Comparison of ENCODE assay signal across 8 mouse cellular contexts in genomic region chr7:128744684-128745485, GRCm38 (mm10). TPM values are rescaled to one million over a fixed set of nuclear protein-coding genes. Genes with fewer than 3 reads are reported as not detected.
DNase-seq lines count a peak whose midpoint lies in the region; ATAC-seq lines count a peak whose summit lies in the region.

Gene Sec23ip, plus strand, starts transcription at chr7:128744943.

- ATAC-seq in erythroblast, adult 5-6 weeks (replicated peaks; ENCODE audit: low FRiP score, poor library complexity, severe bottlenecking) = peak; percentile 87
- peak; percentile 86 for ATAC-seq in kidney, embryonic 15.5 days (replicated peaks; ENCODE audit: low FRiP score)
- ATAC-seq in monocyte, adult 5-6 weeks (replicated peaks; ENCODE audit: insufficient number of reproducible peaks, low FRiP score, low TSS enrichment, poor library complexity, severe bottlenecking) = peak; percentile 85

- peak within 1 kb of the TSS; percentile 99 for H3K4me3 ChIP-seq in heart, embryonic 10.5 days
- peak within 1 kb of the TSS; percentile 87 for H3K4me3 ChIP-seq in kidney, embryonic 15.5 days (replicated peaks)

- peak within 1 kb of the TSS; percentile 92 for H3K27ac ChIP-seq in heart, embryonic 10.5 days
- peak within 1 kb of the TSS; percentile 54 for H3K27ac ChIP-seq in kidney, embryonic 15.5 days

- H3K27me3 ChIP-seq in heart, embryonic 10.5 days (ENCODE audit: insufficient read depth, poor library complexity, severe bottlenecking) = no peaks in the 10 kb centered on the region
- 0 out of 2 replicates have a peak, but pooled peaks cover 3% of the 10 kb centered on the region for H3K27me3 ChIP-seq in kidney, embryonic 15.5 days

- WGBS in heart, embryonic 10.5 days = under 1% methylated on average over 55 of the region's 55 CpGs
- WGBS in kidney, embryonic 15.5 days = under 1% methylated on average over 55 of the region's 55 CpGs

- H3K4me1 ChIP-seq in heart, embryonic 10.5 days = peaks cover 39% of the 10 kb centered on the region
- H3K4me1 ChIP-seq in kidney, embryonic 15.5 days = peaks cover 47% of the 10 kb centered on the region

- H3K36me3 ChIP-seq in heart, embryonic 10.5 days = peaks cover 9% of the 10 kb centered on the region
- H3K36me3 ChIP-seq in kidney, embryonic 15.5 days = peaks cover 14% of the 10 kb centered on the region

- H3K4me2 ChIP-seq in kidney, embryonic 15.5 days = peak within 1 kb of the TSS; percentile 80

- peak; percentile 95 to 96 for DNase-seq in B cell, adult 2 months
- DNase-seq in brain, adult 2 months (ENCODE audit: low read depth, low spot score) = peak; percentile 100
- peak; percentile 99 for DNase-seq in heart, embryonic 10.5 days (ENCODE audit: low spot score)
- peak; percentile 96 for DNase-seq in liver
- DNase-seq in spleen, postnatal 4 days (ENCODE audit: low spot score in 2 of 2) = peak; percentile 94 to 96

- no peaks in the 10 kb centered on the region for H3K9me3 ChIP-seq in heart, embryonic 10.5 days
- H3K9me3 ChIP-seq in kidney, embryonic 15.5 days (replicated peaks) = no peaks in the 10 kb centered on the region

- peak within 1 kb of the TSS; percentile 81 for H3K9ac ChIP-seq in kidney, embryonic 15.5 days

RNA-seq across cellular contexts. Expression of gene Sec23ip, which starts in this region (rescaled TPM):
- total RNA-seq in erythroblast, adult 5-6 weeks (2015; ENCODE audit: low replicate concordance) = 11.7 and 32.0 TPM in 2 replicates
- 16.2 and 17.3 TPM in 2 replicates for total RNA-seq in erythroblast, adult 5-6 weeks (2017; ENCODE audit: low replicate concordance)
- 37.4 and 42.7 TPM in 2 replicates for polyA plus RNA-seq in heart, embryonic 10.5 days (2016; fragmentation: Nextera tagmentation; extraction: Ambion mirVana)
- polyA plus RNA-seq in kidney, embryonic 15.5 days (2015; fragmentation: Nextera tagmentation; extraction: Ambion mirVana) = 38.1 and 38.4 TPM in 2 replicates
- 31.0 to 45.0 TPM (median 35.7 TPM) in 3 replicates for total RNA-seq in monocyte, adult 5-6 weeks (2017)

Comparison
In these comparisons a context has a peak if more than half of its experiments do, and no peak if none do; other contexts are left out.
1. Peak in every context shown above with its lines: DNase-seq, ATAC-seq, H3K4me3 ChIP-seq and H3K27ac ChIP-seq.